Mouse (Mus musculus) neutrophil, adult 5-6 weeks (primary cell): ENCODE results near the gene Syngr3. TPM values are rescaled to one million over a fixed set of nuclear protein-coding genes. Genes with fewer than 3 reads are reported as not detected.
A peak's percentile ranks its signal among the peaks of the same experiment; 100 is the strongest.
"Not testable (repeated sequence)": the region's sequence is repeated elsewhere in the genome, so short reads cannot be mapped to it uniquely, and the experiment has no call there.

Experiments used
- ATAC-seq: fragments of 151-379, 151-347 bp; 2 replicates; pipeline ENCODE4 v1.8.0; 2017; ENCODE audit warnings: mild to moderate bottlenecking, moderate TSS enrichment; ENCODE audit not compliant: insufficient number of reproducible peaks, poor library complexity, low FRiP score, severe bottlenecking; ENCODE audit errors: extremely low read depth
- total RNA-seq: library from RNA; stranded (forward); fragments of 200-1000 nt; gene quantifications from 2 replicates; pipeline ENCODE4 v1.2.3, GENCODE M21; 2017

The Syngr3 gene
- total RNA-seq, 1 experiment from 2014 or later, result not detected

DNA sequence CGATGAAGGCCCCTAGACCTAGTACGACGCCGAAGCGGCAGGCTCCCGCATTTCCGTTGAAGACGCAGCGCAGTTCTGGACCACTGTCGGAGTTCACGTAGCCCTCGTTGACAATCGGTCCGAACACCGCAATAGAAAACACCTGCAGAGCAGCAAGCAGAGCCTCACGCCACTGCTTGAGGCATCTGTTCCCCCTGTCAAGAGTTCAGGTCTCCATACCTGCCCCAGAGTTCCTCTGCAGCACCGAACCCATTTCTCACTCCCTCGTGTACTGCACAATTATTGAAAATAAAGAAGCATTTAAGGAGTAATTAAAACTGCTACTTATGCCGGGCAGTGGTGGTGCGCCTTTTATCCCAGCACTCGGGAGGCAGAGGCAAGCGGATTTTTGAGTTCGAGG lies 2.2 kb downstream of the Syngr3 start:
- no peak for ATAC-seq

DNA sequence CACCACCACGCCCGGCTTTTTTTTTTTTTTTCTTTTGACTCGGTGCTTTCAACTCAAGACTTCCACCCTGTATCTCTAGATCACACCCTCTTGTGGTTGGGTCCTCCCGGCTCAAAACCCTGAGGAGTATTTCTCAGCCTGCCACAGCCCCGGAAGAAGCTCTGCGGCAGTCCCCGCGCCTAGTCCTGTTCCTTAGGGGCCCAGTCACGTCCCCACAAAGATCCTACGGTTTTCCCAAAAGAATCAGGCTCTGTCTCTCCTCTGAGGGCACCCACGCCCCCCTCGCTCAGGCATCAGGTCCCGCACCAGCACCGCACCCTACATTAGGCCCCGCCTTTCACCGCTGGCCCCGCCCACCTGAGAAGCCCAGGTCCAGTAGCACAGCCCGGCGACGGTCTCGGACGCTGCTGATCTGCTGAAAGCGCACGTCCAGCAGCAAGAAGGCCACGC lies 2.6 kb downstream of the Syngr3 start:
- ATAC-seq, result peak; percentile 44; the same call in 1 of the 2 replicates

- ATAC-seq, result peak; percentile 51; the same call in 1 of the 2 replicates
These were observed 3.2 kb downstream of the Syngr3 start for GRCm38 (mm10) chr17:24686514-24686913.

DNA sequence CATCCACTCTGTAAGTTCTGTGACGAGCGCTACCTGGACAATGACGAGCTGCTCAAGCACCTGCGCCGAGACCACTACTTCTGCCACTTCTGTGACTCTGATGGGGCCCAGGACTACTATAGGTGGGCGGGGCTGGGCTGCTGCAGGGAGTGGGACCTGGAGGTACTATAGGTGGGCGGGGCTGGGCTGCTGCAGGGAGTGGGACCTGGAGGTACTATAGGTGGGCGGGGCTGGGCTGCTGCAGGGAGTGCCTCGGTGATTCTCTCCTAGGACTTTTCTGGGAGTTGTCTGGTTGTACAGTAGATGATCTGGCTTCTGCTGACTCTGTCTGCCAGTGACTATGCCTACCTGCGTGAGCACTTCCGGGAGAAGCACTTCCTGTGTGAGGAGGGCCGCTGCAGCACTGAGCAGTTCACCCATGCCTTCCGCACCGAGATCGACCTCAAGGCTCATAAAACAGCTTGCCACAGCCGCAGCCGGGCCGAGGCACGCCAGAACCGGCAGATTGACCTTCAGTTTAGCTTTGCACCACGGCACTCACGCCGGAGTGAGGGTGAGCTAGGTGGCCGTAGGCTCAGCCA lies 12.2 kb downstream of the Syngr3 start:
- no peak for ATAC-seq

- no peak for ATAC-seq
These were observed 12.9 kb downstream of the Syngr3 start for GRCm38 (mm10) chr17:24676877-24677276.

GRCm38 (mm10) chr17:24676187-24676586 lies 13.6 kb downstream of the Syngr3 start:
- ATAC-seq, result peak; percentile 71

GRCm38 (mm10) chr17:24674277-24674676 lies 15.5 kb downstream of the Syngr3 start:
- no peak for ATAC-seq

GRCm38 (mm10) chr17:24672141-24672540 lies 17.6 kb downstream of the Syngr3 start:
- ATAC-seq, result no peak

DNA sequence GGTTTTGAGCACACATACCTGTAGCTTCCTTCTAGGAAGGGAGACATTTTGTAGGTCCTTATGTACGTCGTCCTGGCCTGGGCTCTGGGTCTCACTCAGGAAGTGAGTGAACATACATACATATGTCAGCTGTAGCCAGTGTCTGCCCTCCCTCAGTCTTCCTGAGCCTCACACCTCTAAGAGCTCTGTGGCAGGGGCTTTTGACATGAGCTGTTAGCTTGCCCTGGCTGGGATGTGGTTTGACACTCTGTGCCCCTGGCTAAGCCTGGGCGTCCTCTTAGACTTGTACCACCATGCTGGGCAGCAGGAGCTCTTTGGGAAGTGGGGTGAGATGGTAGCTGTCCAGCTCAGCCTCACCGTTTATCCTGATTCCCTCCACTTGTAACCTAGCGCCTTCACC lies 18.4 kb downstream of the Syngr3 start:
- no peak for ATAC-seq

DNA sequence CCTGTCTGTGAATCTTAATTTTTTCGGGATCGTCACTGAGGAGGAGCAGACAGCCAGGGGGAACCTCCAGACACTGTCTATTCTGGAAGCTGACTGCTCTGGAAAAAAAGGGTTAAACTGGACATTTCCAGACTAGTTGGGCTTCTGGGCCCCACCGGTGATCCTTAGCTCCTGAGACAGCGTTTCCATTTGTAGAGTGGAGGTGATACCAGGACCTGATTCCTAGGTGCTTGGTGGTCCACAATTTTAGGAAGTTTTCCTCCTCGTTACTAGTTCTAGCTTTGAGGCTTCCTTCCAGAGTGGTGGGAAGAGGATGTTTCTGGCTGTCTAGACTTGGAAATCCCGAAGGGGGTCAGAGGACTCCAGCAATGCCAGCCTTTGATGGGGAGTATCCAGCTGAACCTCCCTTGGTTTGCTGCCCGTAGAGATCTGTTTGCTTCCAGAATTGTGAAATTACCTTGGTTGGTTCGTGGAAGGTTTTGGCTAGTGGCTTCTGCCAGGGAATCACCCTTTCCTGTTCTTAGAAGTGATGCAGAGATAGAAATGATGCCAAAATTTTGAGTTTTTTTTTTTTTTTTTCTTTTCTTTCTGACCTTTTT lies 19.4 kb downstream of the Syngr3 start:
- ATAC-seq, result no peak

DNA sequence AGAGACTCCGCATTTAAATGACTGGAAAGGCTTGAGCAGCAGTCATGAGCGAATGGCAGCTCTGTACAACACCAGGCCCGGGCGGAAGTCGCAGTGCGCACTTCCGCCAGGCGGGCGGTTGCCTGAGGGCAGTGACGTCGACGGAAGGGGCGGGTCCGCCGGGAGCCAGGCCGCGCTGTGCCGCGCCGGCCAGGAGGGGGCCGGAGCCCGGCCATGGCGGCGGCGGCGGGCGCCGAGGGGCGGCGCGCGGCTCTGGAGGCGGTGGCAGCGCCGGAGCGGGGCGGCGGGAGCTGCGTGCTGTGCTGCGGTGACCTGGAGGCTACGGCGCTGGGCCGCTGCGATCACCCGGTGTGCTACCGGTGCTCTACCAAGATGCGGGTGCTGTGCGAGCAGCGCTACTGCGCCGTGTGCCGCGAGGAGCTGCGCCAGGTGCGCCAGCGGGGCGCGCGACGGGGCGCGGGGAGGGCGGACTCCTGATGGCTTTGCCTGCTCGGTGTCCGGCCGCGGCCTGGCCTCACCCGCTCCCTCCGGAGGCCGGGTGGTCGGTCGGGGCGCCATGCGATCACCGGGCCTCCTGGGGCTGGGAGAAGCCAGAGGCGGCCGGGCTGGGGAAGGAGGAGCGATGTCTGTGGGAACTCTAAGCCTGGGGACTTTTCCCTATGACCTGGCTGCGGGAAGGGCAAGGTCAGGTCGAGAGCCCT lies 20.1 kb downstream of the Syngr3 start, which contains the start of gene Zfp598:
TSS of gene Zfp598 (plus strand) at position 143 of the 701 bp plus-strand sequence.
- ATAC-seq, result peak; percentile 91

DNA sequence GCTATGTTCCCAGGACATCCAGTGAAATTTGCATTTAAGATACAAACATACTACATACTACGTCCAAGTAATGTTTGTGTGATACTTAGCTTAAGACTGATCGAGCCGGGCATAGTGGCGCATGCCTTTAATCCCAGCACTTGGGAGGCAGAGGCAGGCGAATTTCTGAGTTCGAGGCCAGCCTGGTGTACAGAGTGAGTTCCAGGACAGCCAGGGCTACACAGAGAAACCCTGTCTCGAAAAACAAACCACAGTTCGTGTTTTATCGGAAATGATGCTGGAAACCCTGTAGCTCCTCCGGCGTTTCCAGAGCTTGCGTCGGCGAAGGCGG lies 20.6 kb downstream of the Syngr3 start:
- ATAC-seq, result not testable (repeated sequence)

- peak; percentile 71 for ATAC-seq
These were observed 22.3 kb downstream of the Syngr3 start for GRCm38 (mm10) chr17:24667416-24667815.

DNA sequence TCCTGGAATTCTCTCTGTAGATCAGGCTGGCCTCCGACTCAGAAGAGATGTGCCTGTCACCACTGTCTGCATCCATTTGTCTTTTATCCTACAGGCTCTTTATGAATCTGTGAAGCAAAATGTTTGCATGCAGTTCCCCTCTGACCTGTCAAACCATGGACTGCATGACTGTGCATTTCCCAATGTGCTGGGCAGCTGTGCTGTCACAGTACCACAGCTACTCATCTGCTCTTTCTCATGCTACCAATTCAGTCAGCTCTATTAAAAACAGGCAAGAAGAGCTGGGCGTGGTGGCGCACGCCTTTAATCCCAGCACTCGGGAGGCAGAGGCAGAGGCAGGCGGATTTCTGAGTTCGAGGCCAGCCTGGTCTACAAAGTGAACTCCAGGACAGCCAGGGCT lies 22.7 kb downstream of the Syngr3 start:
- not testable (repeated sequence) for ATAC-seq

DNA sequence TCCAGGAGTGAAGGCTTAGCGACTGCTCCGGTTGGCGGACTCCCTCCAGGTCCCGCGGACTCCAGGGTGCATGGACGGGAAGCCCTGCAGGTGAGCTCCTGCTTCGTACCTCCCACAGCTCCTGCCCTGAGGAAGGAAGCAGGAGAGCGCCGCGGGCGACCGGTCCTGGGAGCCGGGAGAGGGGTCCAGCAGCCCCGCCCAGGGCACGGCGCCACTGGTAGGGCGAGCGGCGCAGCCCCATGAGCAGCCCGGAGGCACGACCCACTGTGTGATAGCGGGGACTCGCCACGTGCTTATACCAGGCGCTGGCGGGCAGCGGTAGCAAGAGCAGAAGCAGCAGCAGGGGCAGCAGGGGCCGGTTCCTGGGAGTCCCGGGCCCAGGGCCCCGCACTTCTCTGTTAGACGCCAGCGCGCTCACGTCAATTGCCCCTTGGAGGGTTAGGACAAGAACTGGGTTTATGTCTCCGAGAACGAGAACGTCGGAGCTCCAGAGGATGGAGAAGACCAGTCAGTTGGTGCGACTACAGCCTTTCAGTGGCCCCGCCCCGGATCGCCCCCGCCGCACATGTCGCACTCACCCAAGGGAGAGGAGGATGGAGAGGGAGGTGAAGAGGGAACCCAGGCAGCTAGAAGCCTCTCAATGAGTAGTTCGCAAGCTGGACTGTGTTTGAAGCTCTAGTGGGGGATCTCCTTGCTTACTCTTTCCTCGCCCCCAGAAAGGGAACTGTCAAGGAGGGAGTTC lies 31.6 kb downstream of the Syngr3 start, which contains the start of gene Npw:
TSS of gene Npw (minus strand) at position 441 of the 742 bp plus-strand sequence.
- ATAC-seq, result no peak

GRCm38 (mm10) chr17:24654969-24655368 lies 34.8 kb downstream of the Syngr3 start:
- ATAC-seq, result no peak

DNA sequence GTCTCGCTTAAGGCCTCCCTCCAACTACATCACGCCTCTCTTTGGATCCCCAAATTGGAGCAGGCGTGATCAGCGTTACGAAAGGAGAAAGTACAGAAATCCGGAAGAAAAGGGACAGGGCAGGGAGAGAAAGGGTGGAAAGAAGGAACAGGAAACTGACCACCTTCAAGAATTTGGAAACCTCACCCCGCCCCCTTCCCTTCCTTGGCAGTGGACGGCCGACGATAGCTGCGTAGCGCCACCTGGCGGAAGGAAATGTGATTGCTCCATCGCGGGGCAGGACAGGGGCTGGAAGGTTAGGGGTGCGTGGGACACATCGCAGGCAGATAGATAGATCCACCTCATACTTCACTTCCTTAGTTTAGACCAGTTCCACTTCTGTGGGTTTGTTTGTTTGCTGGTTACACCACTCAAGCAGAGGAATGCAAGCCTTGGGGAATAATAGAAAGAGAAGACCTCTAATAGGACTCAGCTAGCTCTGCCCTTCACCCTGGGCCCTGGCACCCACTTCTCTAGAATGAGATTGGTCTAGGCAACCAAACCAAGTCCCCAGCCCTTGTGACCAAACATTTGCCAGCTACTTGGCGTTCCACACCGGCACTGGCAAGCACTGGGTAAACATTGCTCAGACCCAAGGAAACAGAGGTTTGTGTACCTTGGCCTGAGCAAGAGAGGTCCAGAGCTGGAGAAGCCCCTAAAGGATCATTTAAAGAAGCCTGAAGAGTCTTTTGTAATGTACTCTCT lies 35.6 kb downstream of the Syngr3 start:
- peak; percentile 77 for ATAC-seq

GRCm38 (mm10) chr17:24651835-24652234 lies 37.9 kb downstream of the Syngr3 start:
- no peak for ATAC-seq

DNA sequence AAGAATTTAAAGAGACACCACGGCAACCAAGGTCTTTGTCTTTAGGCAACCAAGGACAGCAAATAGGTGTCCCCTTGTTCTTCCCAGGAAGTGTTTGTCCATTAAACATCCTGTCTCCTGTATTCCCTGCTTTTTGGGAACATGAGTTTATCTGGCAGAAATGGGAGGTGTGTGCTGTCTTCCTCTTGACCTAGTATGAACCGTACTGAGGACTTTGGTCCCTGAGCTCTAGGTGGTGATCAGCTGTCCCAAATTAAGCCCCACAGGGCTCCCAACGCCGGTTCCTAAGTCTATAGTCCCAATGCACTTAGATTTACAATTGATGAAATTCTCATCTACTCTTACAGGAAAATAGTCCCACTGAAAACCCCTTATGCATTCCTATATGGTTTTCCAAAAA lies 39.0 kb downstream of the Syngr3 start:
- no peak for ATAC-seq
